Mouse (Mus musculus): ENCODE data around the gene Tbc1d23. TPM values are rescaled to one million over a fixed set of nuclear protein-coding genes. Genes with fewer than 3 reads are reported as not detected.
A peak's percentile ranks its signal among the peaks of the same experiment; 100 is the strongest.
"Not testable (repeated sequence)": the region's sequence is repeated elsewhere in the genome, so short reads cannot be mapped to it uniquely, and the experiment has no call there.

Gene Tbc1d23
- total RNA-seq (2021): 10 to 100 TPM; 16.6 to 19.6 TPM
- long read RNA-seq, experiment 1, transcript Tbc1d23-203 (19 exons, 3,112 nt): major isoform, 13 of 22 reads
- long read RNA-seq, experiment 1, partial matches to known transcripts: 3 of 22 reads
- long read RNA-seq, experiment 1, other reads (novel, unspliced or antisense): 6 of 22 reads
- long read RNA-seq, experiment 2, transcript Tbc1d23-203 (19 exons, 3,112 nt): major isoform, 14 of 17 reads
- long read RNA-seq, experiment 2, partial matches to known transcripts: 0 of 17 reads
- long read RNA-seq, experiment 2, other reads (novel, unspliced or antisense): 3 of 17 reads

- DNase-seq (ENCODE audit: low spot score): peak; percentile 98
Observed at GRCm38 (mm10) chr16:57231089-57231936, at the start of gene Tbc1d23. TSS of gene Tbc1d23 (minus strand) at chr16:57231504.

GRCm38 (mm10) chr16:57280221-57281217, 49.2 kb upstream of the Tbc1d23 start:
- no peak for DNase-seq (ENCODE audit: low spot score)

DNA sequence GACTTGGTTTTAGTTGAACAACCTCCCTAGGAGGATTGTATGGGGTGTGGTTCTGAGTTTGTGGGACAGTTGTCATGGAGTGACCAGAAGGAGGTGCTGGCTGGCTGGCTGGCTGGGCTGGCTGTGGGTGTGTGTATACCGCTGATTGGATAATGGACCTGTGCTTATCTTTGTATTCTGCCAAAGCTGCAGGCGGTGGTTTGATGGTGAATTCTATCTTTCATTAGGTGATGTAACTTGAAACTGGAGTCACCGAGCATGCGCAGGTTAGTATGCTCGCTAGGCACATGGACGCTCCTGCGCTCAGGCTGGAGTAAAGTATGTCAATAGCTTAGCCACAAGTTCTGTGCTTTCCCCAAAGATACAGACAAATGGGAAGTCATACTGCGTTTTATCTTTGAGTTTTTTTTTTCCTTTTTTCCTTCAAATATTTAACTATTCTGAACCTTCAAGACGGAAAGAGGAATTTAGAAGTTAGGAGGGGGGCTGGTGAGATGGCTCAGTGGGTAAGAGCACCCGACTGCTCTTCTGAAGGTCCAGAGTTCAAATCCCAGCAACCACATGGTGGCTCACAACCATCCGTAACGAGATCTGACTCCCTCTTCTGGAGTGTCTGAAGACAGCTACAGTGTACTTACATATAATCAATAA, 47.8 kb upstream of the Tbc1d23 start:
- no peak for DNase-seq (ENCODE audit: low spot score)

DNA sequence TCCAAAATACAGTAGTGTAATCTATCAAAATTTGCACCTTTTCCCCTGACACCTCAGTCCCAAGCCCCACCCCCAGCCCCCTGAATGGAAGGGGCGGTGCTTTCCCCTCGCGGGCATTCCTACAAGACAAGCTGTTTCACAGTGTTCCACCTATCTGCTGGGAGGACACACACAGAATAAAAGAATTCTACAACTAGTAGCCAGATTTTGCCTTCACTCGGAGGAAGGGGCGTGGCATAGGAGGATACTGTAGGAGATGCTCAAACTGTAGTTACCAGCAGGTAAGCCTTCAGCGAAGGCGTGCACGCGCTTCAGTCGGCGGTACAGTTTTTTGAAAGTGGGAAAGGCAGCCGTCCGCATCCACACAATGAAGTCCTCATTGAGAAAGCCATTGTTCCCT, 38.4 kb upstream of the Tbc1d23 start:
- no peak for DNase-seq (ENCODE audit: low spot score)

- no peak for DNase-seq (ENCODE audit: low spot score)
Observed at GRCm38 (mm10) chr16:57268058-57268841, 36.9 kb upstream of the Tbc1d23 start.

DNA sequence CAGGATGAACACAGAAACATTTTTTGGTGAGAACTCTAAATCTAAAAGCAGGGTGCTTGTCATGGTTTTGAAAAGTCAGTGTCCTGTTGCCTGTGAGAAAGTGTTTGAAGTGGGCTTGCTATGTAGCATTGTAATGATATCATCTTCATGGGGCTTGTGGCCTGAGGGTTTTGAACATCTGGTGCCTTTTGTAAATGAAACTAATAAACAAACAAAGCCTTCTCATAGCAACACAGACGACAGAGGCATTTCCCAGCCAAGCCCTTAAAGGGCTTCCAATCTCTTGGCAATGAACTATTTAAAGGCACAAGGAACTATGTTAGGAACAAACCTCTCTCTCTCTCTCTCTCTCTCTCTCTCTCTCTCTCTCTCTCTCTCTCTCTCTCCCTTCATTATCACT, 35.8 kb upstream of the Tbc1d23 start:
- DNase-seq (ENCODE audit: low spot score): peak; percentile 60

GRCm38 (mm10) chr16:57260152-57260551, 28.8 kb upstream of the Tbc1d23 start:
- no peak for DNase-seq (ENCODE audit: low spot score)

GRCm38 (mm10) chr16:57259356-57260083, 28.2 kb upstream of the Tbc1d23 start:
- DNase-seq (ENCODE audit: low spot score): no peak

GRCm38 (mm10) chr16:57251589-57252421, 20.5 kb upstream of the Tbc1d23 start:
- DNase-seq (ENCODE audit: low spot score): peak; percentile 28

GRCm38 (mm10) chr16:57250991-57251390, 19.7 kb upstream of the Tbc1d23 start:
- DNase-seq (ENCODE audit: low spot score): no peak

- DNase-seq (ENCODE audit: low spot score): no peak
Observed at GRCm38 (mm10) chr16:57247464-57247863, 16.2 kb upstream of the Tbc1d23 start.

GRCm38 (mm10) chr16:57246596-57246995, 15.3 kb upstream of the Tbc1d23 start:
- DNase-seq (ENCODE audit: low spot score): peak; percentile 18

DNA sequence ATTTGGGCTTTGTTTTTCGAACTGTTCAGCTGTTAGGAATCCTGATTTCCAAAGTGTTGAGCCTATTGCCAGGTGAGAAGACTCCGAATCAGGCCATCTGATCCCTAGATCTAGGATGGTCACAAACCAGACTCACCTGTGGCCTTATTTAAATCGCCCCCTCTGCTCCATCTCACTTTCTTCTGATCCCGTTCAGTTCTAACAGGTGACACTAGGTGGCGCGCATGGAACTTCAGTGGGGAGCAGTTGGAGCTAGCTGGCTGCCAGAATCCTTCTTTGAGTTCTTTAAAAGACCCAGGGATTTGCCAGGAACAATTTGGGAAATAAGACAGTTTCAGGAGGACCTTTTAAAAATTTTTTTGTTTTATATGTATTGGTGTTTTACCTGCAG, 12.5 kb upstream of the Tbc1d23 start:
- DNase-seq (ENCODE audit: low spot score): peak; percentile 87

DNA sequence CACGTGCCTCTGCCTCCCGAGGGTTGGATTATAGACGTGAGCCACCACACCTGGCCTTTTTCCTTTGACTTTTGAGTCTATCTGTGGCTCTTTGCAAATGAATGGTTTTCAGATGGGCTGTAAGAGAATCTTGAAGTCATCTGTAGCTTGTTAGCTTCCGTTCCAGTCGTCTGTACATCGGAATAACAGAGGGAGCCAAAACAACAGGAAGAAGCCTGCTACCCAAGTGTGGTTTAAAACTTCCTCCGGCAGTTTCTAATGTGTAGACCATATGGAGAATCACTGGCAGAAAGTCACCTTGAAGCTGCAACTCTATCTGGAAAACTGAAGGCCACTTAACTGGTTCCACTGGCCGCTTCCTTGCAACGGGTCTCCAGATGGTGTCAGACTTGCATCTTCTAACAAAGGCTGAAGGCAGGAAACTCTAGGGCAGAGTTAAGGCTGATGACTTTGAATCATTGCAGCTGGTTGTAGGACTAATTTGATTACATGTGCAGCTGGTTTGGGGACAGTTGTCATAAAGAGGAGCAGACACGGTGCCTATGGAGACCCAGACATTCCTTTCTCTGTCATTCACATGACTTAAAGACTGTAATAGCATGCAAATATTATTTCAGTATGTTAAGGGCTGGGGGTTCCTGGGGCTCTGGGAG, 12.0 kb upstream of the Tbc1d23 start:
- DNase-seq (ENCODE audit: low spot score): peak; percentile 8

- no peak for DNase-seq (ENCODE audit: low spot score)
Observed at GRCm38 (mm10) chr16:57242857-57243204, 11.5 kb upstream of the Tbc1d23 start.

GRCm38 (mm10) chr16:57235871-57236510, 4.7 kb upstream of the Tbc1d23 start:
- DNase-seq (ENCODE audit: low spot score): no peak

DNA sequence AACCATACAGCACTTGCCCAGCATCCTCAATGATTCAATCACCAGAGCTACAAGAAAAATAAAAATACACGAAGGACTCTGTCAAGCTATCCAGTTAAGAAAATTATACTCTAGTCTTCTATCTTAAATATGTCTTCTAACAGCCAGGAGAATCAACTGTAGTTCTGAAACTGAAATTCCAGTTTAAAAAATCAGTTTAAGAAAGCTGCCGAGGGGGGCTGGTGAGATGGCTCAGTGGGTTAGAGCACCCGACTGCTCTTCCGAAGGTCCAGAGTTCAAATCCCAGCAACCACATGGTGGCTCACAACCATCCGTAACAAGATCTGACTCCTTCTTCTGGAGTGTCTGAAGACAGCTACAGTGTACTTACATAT, 620 bp upstream of the Tbc1d23 start:
- DNase-seq (ENCODE audit: low spot score): not testable (repeated sequence)

GRCm38 (mm10) chr16:57226444-57226843, 4.9 kb downstream of the Tbc1d23 start:
- DNase-seq (ENCODE audit: low spot score): no peak
